Mouse (Mus musculus) lung, embryonic 14.5 days (tissue): Measurements from ENCODE around the gene Hnmt. TPM values are rescaled to one million over a fixed set of nuclear protein-coding genes. Genes with fewer than 3 reads are reported as not detected.
"Not testable (repeated sequence)": the region's sequence is repeated elsewhere in the genome, so short reads cannot be mapped to it uniquely, and the experiment has no call there.

ENCODE experiments used
- ATAC-seq: fragments of 200-750 bp; cut with Nextera tagmentation; 2 replicates; pipeline ENCODE4 v1.8.0; 2017; ENCODE audit warnings: mild to moderate bottlenecking, moderate TSS enrichment, moderate library complexity; ENCODE audit not compliant: insufficient read depth
- DNase-seq: peaks from one replicate; pipeline ENCODE4 v3.0.0-alpha.2; 2015
- H3K27ac ChIP-seq: fragments of 300-500 bp; sonication (generic); 2 replicates; pipeline ENCODE4 v1.5.1; 2014; ENCODE audit warnings: low read depth, mild to moderate bottlenecking, moderate library complexity
- H3K27me3 ChIP-seq: fragments of 300-500 bp; sonication (generic); 2 replicates; pipeline ENCODE4 v1.6.1; 2014; ENCODE audit warnings: low read length, control low read depth; ENCODE audit not compliant: insufficient read depth
- H3K36me3 ChIP-seq: fragments of 300-500 bp; sonication (generic); 2 replicates; pipeline ENCODE4 v1.6.1; 2014; ENCODE audit warnings: control low read depth; ENCODE audit not compliant: insufficient read depth
- H3K4me1 ChIP-seq: fragments of 300-500 bp; sonication (generic); 2 replicates; pipeline ENCODE4 v1.6.1; 2014; ENCODE audit warnings: antibody characterized with exemption, control low read depth; ENCODE audit not compliant: insufficient read depth
- H3K4me2 ChIP-seq: fragments of 300-500 bp; sonication (generic); 2 replicates; pipeline ENCODE4 v1.6.1; 2014; ENCODE audit warnings: mild to moderate bottlenecking
- H3K4me3 ChIP-seq: fragments of 300-500 bp; sonication (generic); 2 replicates; pipeline ENCODE4 v1.5.1; 2014; ENCODE audit warnings: low read depth, low read length
- H3K9ac ChIP-seq: fragments of 300-500 bp; sonication (generic); 2 replicates; pipeline ENCODE4 v1.6.1; 2014
- H3K9me3 ChIP-seq: fragments of 300-500 bp; sonication (generic); 2 replicates; pipeline ENCODE4 v1.6.1; 2016; ENCODE audit warnings: low read depth, low read length, control low read depth
- CTCF ChIP-seq: IDR thresholded peaks from 2 replicates; pipeline ENCODE4 v1.5.1; 2016; ENCODE audit warnings: antibody characterized with exemption, low read depth
- WGBS: fragments of 180-500 bp; shearing (Covaris S2); extraction: QIAGEN DNeasy Blood & Tissue Kit; methylation state at CpG from one replicate; pipeline ENCODE4 v1.1.7; 2014; 5-methylcytosine and 5-hydroxymethylcytosine counted together
- polyA plus RNA-seq: library from polyadenylated mRNA; unstranded; fragments of >200 nt; fragmentation: Nextera tagmentation; extraction: Ambion mirVana; gene quantifications from 2 replicates; pipeline ENCODE4 v1.2.1, GENCODE M21; 2014

Hnmt gene
- polyA plus RNA-seq, 1 experiment from 2014 or later, result 0.39 TPM

DNA sequence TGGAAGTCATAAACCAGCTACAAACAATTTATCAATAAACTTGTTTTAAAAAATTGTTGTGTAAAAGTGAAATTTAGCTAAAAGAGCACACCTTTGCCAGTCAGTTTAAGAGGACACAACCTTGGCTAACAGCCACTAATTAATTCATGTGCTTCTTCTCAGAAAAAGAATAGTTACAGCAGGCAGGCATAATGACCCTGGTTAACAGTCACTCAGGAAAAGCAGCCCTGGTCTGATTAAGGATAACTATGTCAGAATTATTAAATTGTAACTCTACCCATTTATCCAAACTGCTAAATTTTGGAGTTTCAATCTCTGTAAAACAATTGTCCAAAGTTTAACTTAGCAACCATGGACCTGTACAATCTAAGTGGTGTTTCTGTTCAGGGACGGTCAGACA is 8.7 kb downstream of the Hnmt start:
- DNase-seq, result no peak
- WGBS, result 70% methylated on average over 1 of the region's 1 CpGs
- no peaks in the 10 kb centered on the region for H3K9me3 ChIP-seq

DNA sequence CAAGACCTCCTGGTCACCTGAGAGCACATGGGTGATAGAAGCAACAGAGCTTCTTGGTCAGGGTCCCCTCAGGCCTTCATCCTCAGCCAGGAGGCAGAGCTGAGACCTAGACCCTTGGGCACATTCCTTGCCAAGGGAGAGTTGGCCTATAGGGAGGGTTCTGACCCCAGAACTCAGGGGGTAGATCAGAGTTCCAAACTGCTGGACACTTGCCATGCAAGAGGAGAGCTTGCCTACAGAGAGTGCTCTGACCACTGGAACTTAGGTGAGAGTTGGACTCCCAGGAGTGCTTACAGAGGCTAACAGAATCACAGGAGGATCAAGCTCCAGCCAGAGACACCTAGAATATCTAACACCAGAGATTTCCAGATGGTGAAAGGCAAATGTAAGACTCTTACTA is 29.8 kb downstream of the Hnmt start:
- not testable (repeated sequence) for H3K27me3 ChIP-seq, H3K9ac ChIP-seq, DNase-seq, H3K4me1 ChIP-seq, H3K4me3 ChIP-seq, H3K36me3 ChIP-seq, H3K27ac ChIP-seq, ATAC-seq, H3K4me2 ChIP-seq, H3K9me3 ChIP-seq

More for the DNA sequence above, 8.7 kb downstream of the Hnmt start:
- Histone ChIP-seq H3K4me2 (no peak overlapping the region), H3K27ac (no peak overlapping the region), H3K4me3 (no peak overlapping the region), H3K36me3 (no peaks in the 10 kb centered on the region), H3K27me3 (no peaks in the 10 kb centered on the region), H3K4me1 (no peaks in the 10 kb centered on the region), H3K9ac (no peak overlapping the region)
- no peak for TF ChIP-seq CTCF
- no peak for ATAC-seq

DNA sequence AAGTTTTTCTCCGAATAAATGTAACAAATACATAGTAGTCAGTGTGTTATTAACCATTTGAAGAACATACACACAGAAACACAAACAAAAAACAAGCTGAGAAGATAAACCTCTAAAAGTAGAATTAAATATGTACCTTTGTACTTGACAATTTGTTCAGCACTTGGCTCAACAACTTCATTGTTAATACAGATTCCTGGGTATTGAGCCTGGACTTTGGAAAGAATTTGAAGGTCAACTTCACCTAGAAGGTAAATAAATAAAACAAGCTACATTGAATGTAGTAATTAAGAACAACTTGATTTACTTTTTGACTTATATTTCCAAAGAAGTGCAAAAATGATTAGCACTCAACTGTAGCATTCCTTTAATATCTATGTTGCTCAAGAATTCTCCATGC is 30.2 kb downstream of the Hnmt start:
- WGBS, result 78% methylated on average over 1 of the region's 1 CpGs

DNA sequence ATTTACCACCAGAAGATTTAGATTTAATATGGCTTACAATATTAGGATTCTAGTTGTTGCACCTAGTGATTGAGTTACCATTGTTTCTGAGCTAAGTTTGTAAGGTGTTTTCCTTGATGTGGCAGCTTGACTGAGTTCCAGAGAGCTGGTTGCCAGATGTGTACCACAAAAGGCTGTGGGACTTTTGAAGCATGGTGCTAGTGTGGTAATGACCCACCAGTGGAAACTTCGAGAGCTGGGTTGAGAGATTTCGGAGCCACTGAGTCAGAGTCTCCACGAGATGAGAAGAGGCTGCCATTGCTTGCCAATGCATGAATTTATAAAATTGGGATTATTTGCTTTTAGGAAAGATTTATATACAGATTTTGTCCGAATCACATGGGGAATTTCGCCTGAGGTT is 34.2 kb downstream of the Hnmt start:
- no peak for ATAC-seq
- TF ChIP-seq CTCF, result no peak
- WGBS, result 72% methylated on average over 5 of the region's 5 CpGs

More for the DNA sequence above, 30.2 kb downstream of the Hnmt start:
- Histone ChIP-seq H3K27ac (no peak overlapping the region), H3K4me1 (no peaks in the 10 kb centered on the region), H3K9me3 (no peaks in the 10 kb centered on the region), H3K4me3 (no peak overlapping the region), H3K36me3 (no peaks in the 10 kb centered on the region), H3K27me3 (no peaks in the 10 kb centered on the region), H3K9ac (no peak overlapping the region), H3K4me2 (no peak overlapping the region)
- ATAC-seq, result no peak
- TF ChIP-seq CTCF, result no peak
- DNase-seq, result no peak

DNA sequence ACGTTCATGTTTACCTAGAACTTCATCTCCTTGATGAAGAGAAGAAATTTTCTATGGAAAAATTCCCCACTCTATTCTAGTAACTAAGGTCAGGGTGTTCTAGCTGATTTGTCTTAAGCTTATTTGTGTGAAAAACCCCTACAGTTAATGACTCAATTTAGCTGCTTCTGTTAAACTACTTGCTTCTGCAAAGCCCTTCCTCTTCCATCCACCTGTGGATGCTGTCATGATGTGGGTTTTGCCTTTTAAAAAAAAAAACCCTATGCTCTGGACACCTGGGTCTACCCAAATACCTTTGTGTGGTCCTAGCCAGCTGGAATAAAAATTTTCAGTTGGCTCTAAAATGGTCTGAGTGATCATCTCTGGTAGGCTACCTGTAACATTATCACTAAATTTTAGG is 49.9 kb downstream of the Hnmt start:
- no peak for ATAC-seq
- no peak for DNase-seq
- H3K4me1 ChIP-seq, result no peaks in the 10 kb centered on the region
- no peaks in the 10 kb centered on the region for H3K27me3 ChIP-seq
- no peak for TF ChIP-seq CTCF
- H3K4me3 ChIP-seq, result no peak overlapping the region
- H3K4me2 ChIP-seq, result no peak overlapping the region
- H3K27ac ChIP-seq, result no peak overlapping the region
- no peaks in the 10 kb centered on the region for H3K36me3 ChIP-seq
- H3K9me3 ChIP-seq, result no peaks in the 10 kb centered on the region
- H3K9ac ChIP-seq, result no peak overlapping the region
- 49% methylated on average over 1 of the region's 1 CpGs for WGBS

More for the DNA sequence above, 34.2 kb downstream of the Hnmt start:
- no peak for DNase-seq
- H3K4me3 ChIP-seq, result no peak overlapping the region
- H3K27ac ChIP-seq, result no peak overlapping the region
- no peaks in the 10 kb centered on the region for H3K36me3 ChIP-seq
- no peaks in the 10 kb centered on the region for H3K4me1 ChIP-seq
- no peak overlapping the region for H3K9ac ChIP-seq
- no peaks in the 10 kb centered on the region for H3K27me3 ChIP-seq
- no peak overlapping the region for H3K4me2 ChIP-seq
- no peaks in the 10 kb centered on the region for H3K9me3 ChIP-seq

DNA sequence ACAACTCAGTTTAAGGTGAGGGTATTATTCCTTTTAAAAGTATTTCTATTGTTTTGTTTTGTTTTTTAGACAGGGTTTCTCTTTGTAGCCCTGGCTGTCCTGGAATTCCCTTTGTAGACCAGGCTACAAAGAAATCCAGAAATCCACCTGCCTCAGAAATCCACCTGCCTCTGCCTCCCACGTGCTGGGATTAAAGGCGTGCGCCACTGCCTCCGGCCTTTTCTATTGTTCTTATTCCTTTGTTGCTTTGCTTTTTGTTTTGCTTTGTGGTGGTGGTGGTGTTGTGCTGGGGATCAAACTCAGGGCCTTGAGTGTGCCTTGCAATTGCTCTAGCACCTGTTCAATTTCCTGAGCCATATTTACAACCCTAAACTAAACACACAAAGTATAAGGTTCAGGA is 50.4 kb downstream of the Hnmt start:
- H3K4me3 ChIP-seq, result no peak overlapping the region
- no peaks in the 10 kb centered on the region for H3K27me3 ChIP-seq
- WGBS, result 85% methylated on average over 4 of the region's 4 CpGs
- no peak for DNase-seq
- ATAC-seq, result no peak
- no peak overlapping the region for H3K4me2 ChIP-seq
- H3K4me1 ChIP-seq, result no peaks in the 10 kb centered on the region
- H3K27ac ChIP-seq, result no peak overlapping the region
- H3K9ac ChIP-seq, result no peak overlapping the region
- H3K36me3 ChIP-seq, result no peaks in the 10 kb centered on the region
- H3K9me3 ChIP-seq, result no peaks in the 10 kb centered on the region
- no peak for TF ChIP-seq CTCF

DNA sequence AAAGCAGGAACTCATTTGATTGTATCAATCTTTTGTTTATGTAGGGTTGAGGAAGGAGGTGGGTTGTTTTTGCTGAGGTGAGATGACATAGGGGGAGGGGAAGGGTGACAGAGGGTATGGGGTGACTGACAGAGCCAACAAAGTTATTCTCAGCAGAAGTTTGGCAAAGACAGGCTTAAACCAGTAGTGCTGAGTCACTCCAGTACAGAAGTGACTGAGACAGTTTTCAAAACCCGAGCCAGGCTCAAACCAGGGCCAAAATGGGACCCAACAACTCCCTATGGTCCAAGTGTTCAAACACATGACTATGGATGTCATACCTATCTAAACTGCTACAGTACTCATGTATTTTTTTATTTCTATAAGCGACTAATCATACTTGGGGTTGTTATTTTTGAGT is 52.4 kb downstream of the Hnmt start:
- 54% methylated on average over 2 of the region's 2 CpGs for WGBS
- Histone ChIP-seq H3K4me2 (no peak overlapping the region), H3K36me3 (no peaks in the 10 kb centered on the region), H3K4me1 (no peaks in the 10 kb centered on the region), H3K9me3 (no peaks in the 10 kb centered on the region), H3K27me3 (no peaks in the 10 kb centered on the region), H3K9ac (no peak overlapping the region), H3K4me3 (no peak overlapping the region), H3K27ac (no peak overlapping the region)
- DNase-seq, result no peak
- ATAC-seq, result no peak
- no peak for TF ChIP-seq CTCF

DNA sequence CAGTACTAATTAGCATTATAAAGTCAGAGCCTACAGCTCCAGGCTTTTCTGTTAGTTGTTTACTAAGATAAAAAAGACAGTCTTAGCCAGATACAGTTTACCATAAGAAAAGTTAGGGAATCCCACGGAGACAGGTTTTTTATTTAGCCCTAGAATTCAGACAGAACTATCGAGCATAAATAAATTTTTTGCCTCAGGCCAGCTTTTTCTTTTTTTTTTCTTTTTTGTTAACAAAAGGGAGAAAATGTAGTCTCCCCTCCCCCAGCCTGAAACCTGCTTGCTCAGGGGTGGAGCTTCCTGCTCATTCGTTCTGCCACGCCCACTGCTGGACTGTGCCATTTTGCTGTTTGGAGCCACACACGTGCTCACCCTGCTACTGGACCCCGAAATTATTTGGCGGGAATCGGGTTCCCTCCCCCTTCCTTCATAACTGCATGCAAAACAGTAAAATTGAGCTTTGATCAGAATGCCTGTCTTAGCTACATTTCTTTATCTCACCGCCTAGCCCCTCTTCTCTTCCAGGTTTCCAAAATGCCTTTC is 59.1 kb downstream of the Hnmt start:
- H3K4me1 ChIP-seq, H3K9me3 ChIP-seq, DNase-seq, ATAC-seq, H3K9ac ChIP-seq, H3K27me3 ChIP-seq, H3K27ac ChIP-seq, H3K4me2 ChIP-seq, H3K4me3 ChIP-seq, H3K36me3 ChIP-seq: not testable (repeated sequence)
- WGBS, result 79% methylated on average over 9 of the region's 9 CpGs
